Mouse (Mus musculus): ENCODE data around the gene Usp17le.
"Not testable (repeated sequence)": the region's sequence is repeated elsewhere in the genome, so short reads cannot be mapped to it uniquely, and the experiment has no call there.

The Usp17le gene

DNA sequence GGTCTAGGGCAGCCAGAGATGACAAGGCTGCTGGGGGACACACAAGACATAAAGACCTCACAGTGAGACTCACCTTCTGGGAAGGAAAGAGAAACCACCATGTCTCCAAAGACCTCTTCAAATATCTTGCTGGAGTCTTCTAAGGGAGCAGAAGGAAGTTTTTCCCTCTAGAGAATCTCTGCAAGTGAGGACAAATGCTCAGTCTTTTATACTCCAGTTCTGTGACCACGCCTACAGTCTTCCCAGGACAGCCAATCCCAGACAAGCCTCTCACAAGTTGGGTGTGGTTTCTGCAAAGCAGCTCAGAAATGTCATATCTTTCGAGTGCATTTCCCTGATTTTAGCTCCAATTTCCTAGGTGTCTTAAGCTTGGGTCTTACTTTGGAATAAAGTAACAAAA lies at the start of gene Usp17le:
TSS of gene Usp17le (minus strand) at position 101 of the 400 bp plus-strand sequence.
- not testable (repeated sequence) for DNase-seq (ENCODE audit: low read depth, low spot score)

DNA sequence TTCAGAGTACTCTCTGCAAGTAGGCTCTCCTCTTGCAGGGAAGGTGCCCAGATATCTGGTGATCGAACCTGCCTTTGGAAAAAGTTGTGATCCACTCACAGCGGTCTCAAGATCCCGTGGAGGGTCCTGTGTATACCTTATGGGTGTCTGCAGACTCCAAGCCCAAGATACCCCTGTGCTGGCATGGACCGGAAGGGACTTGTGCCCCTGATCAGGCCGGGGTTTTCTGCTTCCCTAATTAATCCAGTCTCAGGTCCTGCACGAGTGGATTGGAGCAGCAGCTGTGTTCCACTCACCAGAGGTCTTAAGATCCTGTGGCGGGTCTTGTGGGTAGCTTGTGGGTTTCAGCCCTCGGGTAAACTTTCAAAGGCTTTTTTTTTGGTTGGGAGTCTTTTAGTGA lies 33.1 kb upstream of the Usp17le start:
- DNase-seq (ENCODE audit: low read depth, low spot score) = not testable (repeated sequence)

DNA sequence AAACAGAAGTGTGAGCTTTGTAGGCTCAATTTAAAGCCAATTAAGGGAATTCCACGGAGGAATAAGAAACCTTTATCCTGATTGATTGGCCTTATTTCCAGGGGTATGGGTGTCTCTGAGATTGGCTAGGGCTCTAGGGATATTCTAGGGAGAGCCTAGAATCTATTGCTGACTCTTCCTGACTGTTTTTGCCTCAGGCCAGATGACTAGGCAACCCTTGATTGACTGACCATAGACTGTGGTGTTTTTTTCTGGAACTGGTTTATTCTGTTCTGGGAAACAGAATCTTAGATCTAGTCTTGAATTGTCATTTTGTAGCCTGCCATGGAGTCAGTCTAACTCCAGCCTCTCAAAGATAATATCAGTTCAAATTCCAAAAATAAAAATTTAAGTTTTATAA lies 13.5 kb upstream of the Usp17le start:
- no peak for DNase-seq (ENCODE audit: low read depth, low spot score)

All from brain, adult 2 months (tissue).